ENCODE assay signal across 9 mouse cellular contexts in the genomic region with DNA sequence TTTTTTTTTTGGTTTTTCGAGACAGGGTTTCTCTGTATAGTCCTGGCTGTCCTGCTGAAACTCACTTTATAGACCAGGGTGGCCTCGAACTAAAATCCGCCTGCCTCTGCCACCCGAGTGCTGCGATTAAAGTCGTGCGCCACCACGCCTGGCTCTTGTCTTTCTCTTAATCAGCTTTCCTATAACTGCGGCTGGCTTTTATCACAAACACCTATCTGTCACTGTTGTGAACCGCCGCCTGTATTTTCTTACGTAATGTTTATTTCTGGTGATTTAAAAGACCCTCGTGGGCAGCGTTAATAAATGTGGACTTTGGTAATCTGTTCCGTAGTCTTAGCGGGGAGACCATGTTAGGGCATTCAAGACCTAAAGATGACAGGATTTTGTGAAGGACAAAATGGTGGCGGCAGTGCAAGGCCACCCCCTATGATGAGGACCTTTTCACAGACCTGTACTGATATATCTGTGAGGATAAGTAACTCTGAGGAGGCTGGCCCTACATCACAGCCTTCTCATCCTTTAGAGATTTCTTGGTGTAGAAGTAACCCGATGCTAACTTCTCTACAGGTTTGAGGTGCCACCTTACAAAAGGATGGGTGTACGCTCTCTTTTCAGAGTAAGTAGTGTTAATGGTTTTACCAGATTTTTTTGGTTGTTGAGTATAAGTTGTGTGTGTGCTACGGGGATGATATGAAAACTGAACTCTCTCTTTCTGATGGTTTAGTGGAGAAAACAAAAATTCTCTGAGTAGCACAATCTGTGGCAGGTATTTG. TPM values are rescaled to one million over a fixed set of nuclear protein-coding genes. Genes with fewer than 3 reads are reported as not detected.
DNase-seq lines count a peak whose midpoint lies in the region; ATAC-seq and TF ChIP-seq lines count a peak whose summit lies in the region.
"Had no signal": no experiment of that assay in that cellular context is flagged by ENCODE, and none has a peak within 500 bp of the region (broad histone marks: within the 10 kb centered on the region; RNA-seq: fewer than 3 reads in every experiment).

No protein-coding gene starts in this region.

- TF ChIP-seq POLR2A in cerebellum, adult 2 months (IDR thresholded peaks at IDR 0.05; ENCODE audit: borderline replicate concordance, insufficient read depth, low read length): no peak
- TF ChIP-seq POLR2A in testis, adult 2 months (IDR thresholded peaks at IDR 0.05; ENCODE audit: control insufficient read depth, low read depth, low read length): no peak

- peak overlapping the region; percentile 99 for H3K4me3 ChIP-seq in cerebellum, adult 2 months (replicated peaks; ENCODE audit: insufficient read depth, low read depth, low read length)
- peak overlapping the region; percentile 98 for H3K4me3 ChIP-seq in testis, adult 2 months (ENCODE audit: control insufficient read depth, low read depth, low read length)
- peak overlapping the region; percentile 68 for H3K4me3 ChIP-seq in hindbrain, embryonic 13.5 days
- peak overlapping the region; percentile 90 for H3K4me3 ChIP-seq in midbrain, embryonic 11.5 days (ENCODE audit: low read depth, low read length)

- no peak for ATAC-seq in hindbrain, embryonic 13.5 days (ENCODE audit: low FRiP score)
- no peak for ATAC-seq in midbrain, embryonic 11.5 days (ENCODE audit: low FRiP score)

- peak in 1 of 2 experiments; percentile 37 for DNase-seq in cerebellum, adult 2 months
- DNase-seq in cerebellum, adult 8-10 months: no peak
- DNase-seq in testis, postnatal 10 days (ENCODE audit: low spot score): no peak
- peak; percentile 91 for DNase-seq in midbrain, embryonic 11.5 days (ENCODE audit: low spot score, missing footprints)
- DNase-seq in ovary, postnatal 14 days (ENCODE audit: low spot score): no peak
- DNase-seq in layer of hippocampus, postnatal 36 days: no peak

- H3K27ac ChIP-seq in cerebellum, adult 2 months (ENCODE audit: insufficient read depth, low read length): peak overlapping the region; percentile 88
- H3K27ac ChIP-seq in testis, adult 2 months (ENCODE audit: control insufficient read depth, insufficient read depth, low read depth, low read length): peak overlapping the region; percentile 12
- peak overlapping the region; percentile 84 for H3K27ac ChIP-seq in hindbrain, embryonic 13.5 days
- peak overlapping the region; percentile 82 for H3K27ac ChIP-seq in midbrain, embryonic 11.5 days (ENCODE audit: low read depth, low read length)

- under 1% methylated on average over 20 of the region's 20 CpGs for WGBS in cerebellum, adult 2 months
- WGBS in hindbrain, embryonic 13.5 days: under 1% methylated on average over 20 of the region's 20 CpGs
- under 1% methylated on average over 20 of the region's 20 CpGs for WGBS in midbrain, embryonic 11.5 days

- H3K9ac ChIP-seq in hindbrain, embryonic 13.5 days: peak overlapping the region; percentile 96
- H3K9ac ChIP-seq in midbrain, embryonic 11.5 days (ENCODE audit: low read length): peak overlapping the region; percentile 99

- H3K9me3 ChIP-seq in hindbrain, embryonic 13.5 days: no peaks in the 10 kb centered on the region
- H3K9me3 ChIP-seq in midbrain, embryonic 11.5 days (ENCODE audit: control insufficient read depth, low read length): no peaks in the 10 kb centered on the region

- H3K27me3 ChIP-seq in cerebellum, adult 2 months (ENCODE audit: control insufficient read depth, insufficient read depth, low read length): no peaks in the 10 kb centered on the region
- no peaks in the 10 kb centered on the region for H3K27me3 ChIP-seq in testis, adult 2 months (ENCODE audit: control insufficient read depth, insufficient read depth, low read length)
- no peaks in the 10 kb centered on the region for H3K27me3 ChIP-seq in hindbrain, embryonic 13.5 days
- H3K27me3 ChIP-seq in midbrain, embryonic 11.5 days (ENCODE audit: control insufficient read depth, insufficient read depth, low read length): no peaks in the 10 kb centered on the region

- no peak for TF ChIP-seq CTCF in cerebellum, adult 2 months (IDR thresholded peaks at IDR 0.05; ENCODE audit: borderline replicate concordance, insufficient read depth, low read depth, low read length)
- TF ChIP-seq CTCF in testis, adult 2 months (IDR thresholded peaks at IDR 0.05; ENCODE audit: control insufficient read depth, insufficient read depth, insufficient replicate concordance, low read depth, low read length): no peak

- H3K36me3 ChIP-seq in testis, adult 2 months (ENCODE audit: control insufficient read depth, insufficient read depth, low read length): peaks cover 1% of the 10 kb centered on the region
- H3K36me3 ChIP-seq in hindbrain, embryonic 13.5 days: peaks cover 28% of the 10 kb centered on the region
- H3K36me3 ChIP-seq in midbrain, embryonic 11.5 days (ENCODE audit: control insufficient read depth, insufficient read depth, low read length): peaks cover 8% of the 10 kb centered on the region

- H3K4me1 ChIP-seq in cerebellum, adult 2 months (ENCODE audit: control insufficient read depth, insufficient read depth, low read length): peaks cover 10% of the 10 kb centered on the region
- no peaks in the 10 kb centered on the region; the same call in 1 of the 2 replicates for H3K4me1 ChIP-seq in testis, adult 2 months (ENCODE audit: control insufficient read depth, insufficient read depth, low read length)
- H3K4me1 ChIP-seq in hindbrain, embryonic 13.5 days (replicated peaks): peaks cover 41% of the 10 kb centered on the region
- H3K4me1 ChIP-seq in midbrain, embryonic 11.5 days (ENCODE audit: control insufficient read depth, insufficient read depth, low read length): peaks cover 14% of the 10 kb centered on the region

- H3K4me2 ChIP-seq in hindbrain, embryonic 13.5 days: peak overlapping the region; percentile 76
- H3K4me2 ChIP-seq in midbrain, embryonic 11.5 days: peak overlapping the region; percentile 67

RNA-seq across cellular contexts. Expression of gene Slc3a2, which starts 0.6 kb away (rescaled TPM):
- polyA plus RNA-seq in cerebellum, adult 2 months (2012; rRNA removed): 214 and 221 TPM in 2 replicates
- polyA plus RNA-seq in testis, adult 2 months (2012; rRNA removed): 111 and 121 TPM in 2 replicates
- 153 and 163 TPM in 2 replicates for polyA plus RNA-seq in hindbrain, embryonic 13.5 days (2015; fragmentation: Nextera tagmentation; extraction: Ambion mirVana)
- polyA plus RNA-seq in midbrain, embryonic 11.5 days (2014; fragmentation: Nextera tagmentation; extraction: Ambion mirVana): 139 and 142 TPM in 2 replicates
- total RNA-seq in layer of hippocampus, postnatal 36 days (2021): 100 to 1,000 TPM; 146 to 149 TPM

RNA-seq across cellular contexts. Expression of gene Wdr74, which starts 11.9 kb away (rescaled TPM):
- polyA plus RNA-seq in cerebellum, adult 2 months (2012; rRNA removed): 55.5 and 57.6 TPM in 2 replicates
- 18.3 and 21.8 TPM in 2 replicates for polyA plus RNA-seq in testis, adult 2 months (2012; rRNA removed)
- 82.6 and 89.9 TPM in 2 replicates for polyA plus RNA-seq in hindbrain, embryonic 13.5 days (2015; fragmentation: Nextera tagmentation; extraction: Ambion mirVana)
- 74.2 and 83.7 TPM in 2 replicates for polyA plus RNA-seq in midbrain, embryonic 11.5 days (2014; fragmentation: Nextera tagmentation; extraction: Ambion mirVana)
- 10 to 100 TPM; 51.0 to 52.3 TPM for total RNA-seq in layer of hippocampus, postnatal 36 days (2021)

RNA-seq across cellular contexts. Expression of gene 1700092M07Rik, which starts 16.8 kb away (rescaled TPM):
- polyA plus RNA-seq in cerebellum, adult 2 months (2012; rRNA removed): 0.33 and 0.65 TPM in 2 replicates
- 670 and 676 TPM in 2 replicates for polyA plus RNA-seq in testis, adult 2 months (2012; rRNA removed)
- 1.9 and 3.0 TPM in 2 replicates for polyA plus RNA-seq in hindbrain, embryonic 13.5 days (2015; fragmentation: Nextera tagmentation; extraction: Ambion mirVana)
- polyA plus RNA-seq in midbrain, embryonic 11.5 days (2014; fragmentation: Nextera tagmentation; extraction: Ambion mirVana): 1.5 and 2.7 TPM in 2 replicates
- 1 to 10 TPM; 1.3 to 1.4 TPM for total RNA-seq in layer of hippocampus, postnatal 36 days (2021)
- polyA plus RNA-seq: large intestine, adult 2 months had no signal

RNA-seq across cellular contexts. Expression of gene Stx5a, which starts 17.5 kb away (rescaled TPM):
- 116 and 119 TPM in 2 replicates for polyA plus RNA-seq in cerebellum, adult 2 months (2012; rRNA removed)
- 61.5 and 62.8 TPM in 2 replicates for polyA plus RNA-seq in testis, adult 2 months (2012; rRNA removed)
- polyA plus RNA-seq in hindbrain, embryonic 13.5 days (2015; fragmentation: Nextera tagmentation; extraction: Ambion mirVana): 120 and 128 TPM in 2 replicates
- 85.6 and 94.7 TPM in 2 replicates for polyA plus RNA-seq in midbrain, embryonic 11.5 days (2014; fragmentation: Nextera tagmentation; extraction: Ambion mirVana)
- total RNA-seq in layer of hippocampus, postnatal 36 days (2021): 10 to 100 TPM; 67.4 to 76.3 TPM

RNA-seq across cellular contexts. Expression of gene Nxf1, which starts 33.1 kb away (rescaled TPM):
- polyA plus RNA-seq in cerebellum, adult 2 months (2012; rRNA removed): 134 and 135 TPM in 2 replicates
- polyA plus RNA-seq in testis, adult 2 months (2012; rRNA removed): 166 and 174 TPM in 2 replicates
- 168 and 170 TPM in 2 replicates for polyA plus RNA-seq in hindbrain, embryonic 13.5 days (2015; fragmentation: Nextera tagmentation; extraction: Ambion mirVana)
- polyA plus RNA-seq in midbrain, embryonic 11.5 days (2014; fragmentation: Nextera tagmentation; extraction: Ambion mirVana): 209 and 235 TPM in 2 replicates
- total RNA-seq in layer of hippocampus, postnatal 36 days (2021): 100 to 1,000 TPM in 1 of 2 experiments, 10 to 100 TPM in 1; 99.8 to 119 TPM

Comparison
In these comparisons a context has a peak if more than half of its experiments do, and no peak if none do; other contexts are left out.
1. H3K27ac ChIP-seq: peak in every context shown above with its lines; median percentile 88 in cerebellum, adult 2 months; 84 in hindbrain, embryonic 13.5 days; 82 in midbrain, embryonic 11.5 days; 12 in testis, adult 2 months.
2. RNA of gene 1700092M07Rik, which starts 16.8 kb away (polyA plus RNA-seq): 670 to 676 TPM in testis, adult 2 months; 1.5 to 2.7 TPM in midbrain, embryonic 11.5 days, 1.9 to 3.0 TPM in hindbrain, embryonic 13.5 days and 0.33 to 0.65 TPM in cerebellum, adult 2 months; every median in the first group is over 100 times any median in the second.
3. Peak in every context shown above with its lines, with median percentiles within 50 percentile points of each other: H3K4me3 ChIP-seq.